Mouse (Mus musculus) olfactory bulb, adult 2 months (tissue): ENCODE measurements around the gene Hnf1b.

Source experiments
- CTCF ChIP-seq: fragments of 200-500 bp; IDR thresholded peaks from 2 replicates; pipeline ENCODE4 v1.5.1; 2012; ENCODE audit warnings: low read depth, mild to moderate bottlenecking, low read length, moderate library complexity; ENCODE audit not compliant: insufficient read depth
- POLR2A ChIP-seq: fragments of 200-500 bp; IDR thresholded peaks from 2 replicates; pipeline ENCODE4 v1.6.1; 2012; ENCODE audit warnings: mild to moderate bottlenecking, low read depth, low read length, moderate library complexity; ENCODE audit not compliant: insufficient read depth

DNA sequence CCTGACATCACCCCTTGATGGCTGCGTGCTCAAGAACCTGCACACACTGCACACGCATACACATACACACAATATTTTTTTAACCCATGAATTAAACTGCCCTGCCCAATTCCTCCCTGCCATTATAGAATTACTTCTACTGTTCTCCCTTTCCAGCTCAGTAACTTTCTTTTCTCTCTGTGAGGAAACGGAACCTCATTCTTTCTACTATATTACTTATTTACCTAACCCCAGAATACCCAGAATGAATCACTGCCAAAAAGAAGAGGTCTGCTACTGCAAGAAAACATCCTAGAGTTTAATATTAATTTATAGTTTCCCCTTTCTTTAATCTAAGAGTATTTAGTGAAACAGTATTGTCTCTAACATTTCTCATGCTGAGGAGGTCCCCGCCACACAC is 83.5 kb downstream of the Hnf1b start:
- TF ChIP-seq CTCF (no peak), POLR2A (no peak)
